Mouse (Mus musculus) B cell, adult 67 days (primary cell): ENCODE data around the gene Znrd1as. TPM values are rescaled to one million over a fixed set of nuclear protein-coding genes. Genes with fewer than 3 reads are reported as not detected.

Experiments
- total RNA-seq, 2 experiments: library from RNA; stranded (reverse); gene quantifications; 4 replicates each; pipeline ENCODE4 v1.2.4; 2023

Gene Znrd1as
- total RNA-seq: 1 to 10 TPM; 1.6 to 7.4 TPM

DNA sequence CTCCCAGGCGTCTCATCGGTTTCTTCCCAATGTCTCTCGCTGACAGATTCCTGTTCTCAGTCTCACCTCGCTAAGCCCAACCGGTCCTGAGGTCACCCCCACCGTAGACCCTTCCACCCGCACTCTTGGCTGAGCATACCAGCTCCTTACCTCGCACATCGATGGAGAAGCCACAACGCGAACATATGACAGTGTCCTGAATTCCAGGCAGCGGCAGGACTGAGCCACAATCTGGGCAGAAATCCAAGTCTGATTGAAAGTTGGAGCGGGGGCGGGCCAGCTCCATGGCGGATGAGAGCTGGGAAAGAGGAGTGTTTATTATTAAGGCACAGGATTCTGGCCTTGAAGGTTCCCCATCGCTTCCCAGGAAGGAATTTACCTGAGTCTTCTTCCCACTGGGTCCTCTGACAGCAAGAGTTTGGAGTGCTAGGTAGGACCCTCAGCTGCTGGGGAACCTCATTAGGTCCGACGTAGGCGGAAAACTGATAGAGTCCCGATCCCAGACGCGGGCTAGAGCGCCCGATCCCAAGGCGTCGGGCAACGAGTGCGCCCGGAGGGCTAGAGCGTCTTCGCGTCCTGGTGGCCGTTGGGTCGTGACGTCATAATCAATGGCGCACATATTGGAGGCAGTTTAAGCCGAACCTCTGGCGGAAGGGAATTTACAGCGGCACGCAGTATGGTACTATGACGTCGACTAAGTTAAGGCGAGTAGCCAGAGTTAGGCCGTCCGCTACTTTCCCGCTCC, at the start of gene Znrd1as, which contains the start of gene Znrd1:
Znrd1as (plus strand) TSS at position 594 of the 745 bp plus-strand sequence.
Znrd1 (minus strand) TSS at position 561 of the 745 bp plus-strand sequence.

DNA sequence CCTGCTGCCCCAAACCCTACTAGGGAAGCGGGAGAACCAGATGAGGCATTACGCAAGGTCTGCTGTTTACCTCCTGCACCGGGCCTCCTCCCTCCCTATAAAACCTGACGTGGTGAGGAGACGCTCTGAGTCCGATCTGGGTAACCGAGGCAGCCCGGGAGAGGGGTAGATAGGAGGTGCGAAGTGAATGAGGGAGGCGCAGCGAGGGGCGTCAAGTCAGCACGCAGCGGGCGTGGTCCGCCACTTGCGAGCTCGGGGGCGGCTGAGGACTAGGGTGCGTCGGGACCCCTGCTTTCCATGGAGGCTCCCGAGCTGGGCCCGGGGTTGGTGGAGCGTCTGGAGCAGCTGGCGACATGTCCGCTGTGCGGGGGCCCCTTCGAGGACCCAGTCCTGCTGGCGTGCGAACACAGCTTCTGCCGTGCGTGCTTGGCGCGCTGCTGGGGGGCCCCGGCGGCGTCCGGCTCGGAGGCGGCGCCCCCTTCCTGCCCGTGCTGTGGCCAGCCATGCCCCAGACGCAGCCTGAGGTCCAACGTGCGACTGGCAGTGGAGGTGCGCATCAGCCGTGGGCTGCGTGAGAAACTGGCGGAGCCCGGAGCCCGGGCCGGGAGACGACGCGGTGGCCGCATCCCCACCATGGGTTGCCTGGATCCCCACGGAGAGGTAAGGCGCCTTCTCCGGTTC, 15.5 kb upstream of the Znrd1as start, which contains the start of gene Rnf39:
Rnf39 (plus strand) TSS at position 128 of the 681 bp plus-strand sequence.

DNA sequence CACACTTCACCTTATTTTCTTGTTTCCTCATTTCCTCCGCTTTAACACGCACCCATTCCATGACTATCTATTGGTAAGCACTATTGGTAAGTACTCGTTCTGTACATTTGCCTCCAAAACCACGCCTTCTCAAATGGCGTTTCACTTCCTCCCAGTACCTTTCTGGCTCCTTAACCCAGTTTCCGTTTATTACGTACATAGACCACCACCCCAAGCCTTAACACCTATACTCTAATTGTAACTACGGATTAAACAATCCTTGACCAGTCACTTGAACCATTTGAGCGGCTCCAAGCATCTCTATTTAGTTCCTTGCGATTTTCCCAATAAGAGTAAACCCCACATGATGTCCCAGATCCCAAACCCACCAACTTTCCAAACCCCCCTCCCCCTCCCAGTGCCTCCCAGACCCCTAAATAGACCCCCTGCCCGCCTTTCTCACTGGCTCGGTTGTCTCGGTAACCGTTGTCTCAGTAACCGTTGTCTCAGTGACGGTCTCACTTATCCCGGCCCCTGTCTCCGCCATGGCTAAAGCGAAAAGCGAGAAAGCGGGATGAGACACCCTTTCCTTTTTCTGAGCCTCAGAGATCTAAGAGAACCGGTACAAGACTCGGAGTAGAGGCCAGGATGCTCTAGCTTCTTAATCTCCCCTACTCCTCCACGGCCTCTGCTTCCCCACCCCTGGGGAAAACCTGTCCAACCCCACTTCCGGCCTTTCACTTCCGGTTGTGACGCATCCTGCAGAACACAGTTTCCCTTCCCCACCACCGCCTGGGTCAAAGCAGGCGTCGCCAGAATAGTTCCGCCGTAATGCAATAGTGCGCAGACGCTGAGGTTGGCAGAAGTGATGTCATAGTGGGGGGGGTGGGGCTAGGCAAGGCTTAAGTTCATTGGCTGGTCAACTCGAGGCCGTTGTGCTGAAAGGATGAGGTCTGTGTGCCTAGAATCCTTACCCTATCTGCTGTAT, 7.1 kb upstream of the Znrd1as start, which contains the start of gene Ppp1r11:
Ppp1r11 (minus strand) TSS at position 761 of the 967 bp plus-strand sequence.

DNA sequence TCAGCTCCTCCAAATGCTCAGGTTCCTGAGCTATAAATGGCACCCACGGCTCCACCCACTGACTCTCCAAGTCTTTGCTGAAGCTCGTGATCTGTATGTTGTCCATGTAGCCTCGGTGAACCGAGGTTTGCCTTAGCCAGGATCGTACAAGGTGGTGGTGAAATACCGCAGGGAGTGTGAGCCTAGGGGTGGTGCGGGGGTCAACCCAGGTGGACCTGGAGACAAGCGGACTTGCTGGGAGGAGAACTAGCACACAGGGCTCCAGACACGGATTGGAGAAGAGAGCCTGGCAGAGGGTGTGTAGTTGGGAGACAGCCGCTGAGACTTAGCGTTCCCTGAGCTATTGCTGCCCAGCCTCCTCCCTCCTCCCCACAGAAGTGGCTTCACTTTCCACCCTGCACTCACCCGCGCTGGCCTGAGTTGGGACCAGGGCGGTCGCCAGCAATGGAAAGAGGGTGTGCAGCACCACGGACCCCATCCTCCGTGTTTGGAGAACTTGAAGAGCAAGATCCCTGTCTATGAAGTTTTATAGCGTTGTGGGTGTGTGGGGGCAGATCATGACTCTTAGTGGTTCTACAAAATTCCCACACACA, 22.9 kb downstream of the Znrd1as start, which contains the start of gene 2410137M14Rik:
2410137M14Rik (minus strand) TSS at position 17 of the 593 bp plus-strand sequence.

DNA sequence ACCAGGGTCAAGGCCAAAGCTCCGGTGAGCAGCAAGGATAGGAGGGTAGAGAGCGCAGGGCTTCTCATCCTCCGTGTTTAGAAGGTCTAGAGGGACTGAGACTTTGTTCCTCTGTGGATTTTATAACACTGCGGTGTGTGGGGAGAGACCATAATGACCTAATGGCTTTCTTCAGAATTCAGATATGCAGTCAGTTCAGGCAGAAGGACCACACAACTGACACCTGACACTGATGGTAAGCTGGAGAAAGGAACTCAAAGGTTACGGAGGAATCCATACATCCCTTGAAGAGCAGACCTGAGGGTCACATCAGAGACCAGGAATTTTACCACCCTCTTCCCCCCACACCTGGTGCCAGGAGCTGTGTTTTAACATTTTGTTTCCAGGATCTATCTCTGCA, 31.0 kb downstream of the Znrd1as start, which contains the start of gene H2-M5:
H2-M5 (minus strand) TSS at position 101 of the 400 bp plus-strand sequence.

DNA sequence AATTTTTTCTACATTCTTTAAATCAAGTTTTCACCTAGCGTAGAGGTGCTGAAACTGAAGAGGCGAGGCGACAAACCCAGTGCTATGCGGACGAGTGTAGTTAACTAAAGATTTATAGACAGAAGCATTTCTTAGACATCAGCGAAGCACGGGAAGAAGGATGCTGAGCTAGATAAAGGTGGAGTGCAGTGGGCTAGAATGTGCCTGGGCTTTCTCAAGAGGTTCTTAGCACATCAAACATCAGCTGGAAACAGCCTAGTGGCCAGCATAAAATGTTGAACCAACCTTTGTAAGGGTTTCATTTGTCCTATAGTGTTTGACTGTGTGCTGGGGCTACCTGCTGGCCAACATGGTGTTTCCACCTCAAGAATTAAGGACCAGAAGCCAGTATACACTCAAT, 42.5 kb downstream of the Znrd1as start, which contains the start of gene Zfp57:
Zfp57 (plus strand) TSS at position 301 of the 400 bp plus-strand sequence.

Other genes starting within 250 kb of the Znrd1as start
- gene H2-M10.5, start 185.7 kb upstream of the Znrd1as start, total RNA-seq: not detected
- gene H2-M10.6, start 146.4 kb upstream of the Znrd1as start, total RNA-seq: not detected
- 100 to 1,000 TPM; 175 to 200 TPM for gene Trim26, start 121.5 kb upstream of the Znrd1as start, total RNA-seq
- gene Trim15, start 91.4 kb upstream of the Znrd1as start, total RNA-seq: not detected
- gene Trim10, start 89.0 kb upstream of the Znrd1as start, total RNA-seq: under 1 TPM in 1 of 2 experiments, not detected in 1; 0.46 TPM
- under 1 TPM in 1 of 2 experiments, not detected in 1; 0.36 TPM for gene Trim40, start 68.5 kb upstream of the Znrd1as start, total RNA-seq
- gene Trim31, start 60.5 kb upstream of the Znrd1as start, total RNA-seq: not detected
- gene Rnf39, start 15.7 kb upstream of the Znrd1as start, total RNA-seq: not detected
- gene Ppp1r11, start 6.9 kb upstream of the Znrd1as start, total RNA-seq: 100 to 1,000 TPM in 1 of 2 experiments, 10 to 100 TPM in 1; 95.2 to 105 TPM
- 10 to 100 TPM; 70.2 to 71.0 TPM for gene Znrd1, start within 50 bp of the Znrd1as start, total RNA-seq
- gene 2410137M14Rik, start 22.6 kb downstream of the Znrd1as start, total RNA-seq: not detected
- gene H2-M5, start 30.9 kb downstream of the Znrd1as start, total RNA-seq: not detected
- gene Zfp57, start 42.6 kb downstream of the Znrd1as start, total RNA-seq: not detected
- not detected for gene Mog, start 64.8 kb downstream of the Znrd1as start, total RNA-seq
- 10 to 100 TPM; 65.4 to 88.3 TPM for gene Gabbr1, start 87.4 kb downstream of the Znrd1as start, total RNA-seq
- under 1 TPM; 0.20 to 0.59 TPM for gene Olfr90, start 129.9 kb downstream of the Znrd1as start, total RNA-seq
- not detected for gene Olfr91, start 139.7 kb downstream of the Znrd1as start, total RNA-seq
- gene Olfr92, start 161.5 kb downstream of the Znrd1as start, total RNA-seq: not detected
- gene Olfr93, start 202.9 kb downstream of the Znrd1as start, total RNA-seq: not detected
- not detected for gene Ubd, start 235.3 kb downstream of the Znrd1as start, total RNA-seq
- not detected for gene Olfr94, start 242.4 kb downstream of the Znrd1as start, total RNA-seq